Comparison of ENCODE assay signal across 21 mouse cellular contexts in genomic region chr16:18556461-18556860, GRCm38 (mm10). TPM values are rescaled to one million over a fixed set of nuclear protein-coding genes. Genes with fewer than 3 reads are reported as not detected.
DNase-seq lines count a peak whose midpoint lies in the region; ATAC-seq and TF ChIP-seq lines count a peak whose summit lies in the region.
"Had no signal": no experiment of that assay in that cellular context is flagged by ENCODE, and none has a peak within 500 bp of the region (broad histone marks: within the 10 kb centered on the region; RNA-seq: fewer than 3 reads in every experiment).

No protein-coding gene starts in this region.

- H3K4me3 ChIP-seq in gastrocnemius, adult 2 months = no peak overlapping the region
- H3K4me3 ChIP-seq: embryonic facial prominence, embryonic 15.5 days; erythroblast, embryonic 14.5 days; forebrain, embryonic 15.5 days; heart, embryonic 12.5 days; hindbrain, embryonic 15.5 days had no signal

- DNase-seq in gastrocnemius, adult 2 months = peak; percentile 8
- DNase-seq in gastrocnemius, adult 18-20 months (ENCODE audit: low spot score) = no peak
- peak; percentile 42 to 51 for DNase-seq in thymus, postnatal 10 days (ENCODE audit: low spot score in 2 of 2)
- peak; percentile 72 for DNase-seq in thymus, postnatal 4 days
- no peak for DNase-seq in urinary bladder, postnatal 4 days (ENCODE audit: low spot score in 2 of 2)
- DNase-seq in kidney, postnatal 4 days = no peak
- DNase-seq: adrenal gland, postnatal 14 days; B cell, adult 2 months; cerebellum, adult 18-20 months; cerebellum, adult 9-11 months; cerebellum, postnatal 36 days; gastrocnemius, postnatal 14 days; heart, postnatal 36 days had no signal

- intact Hi-C loops in gastrocnemius, adult 2 months (cut with DNase I) = no loop called here

- no peak for TF ChIP-seq CTCF in gastrocnemius, adult 2 months (IDR thresholded peaks at IDR 0.05)

- no peak overlapping the region for H3K27ac ChIP-seq in gastrocnemius, adult 2 months
- H3K27ac ChIP-seq: embryonic facial prominence, embryonic 15.5 days; forebrain, embryonic 15.5 days; hindbrain, embryonic 15.5 days had no signal

- 0 out of 2 replicates have a peak, but pooled peaks have one; percentile 7 for ATAC-seq in erythroid progenitor cell, adult 5-6 weeks (replicated peaks; ENCODE audit: low FRiP score, poor library complexity, severe bottlenecking)
- ATAC-seq: activated CD4-positive, CD25-positive, alpha-beta regulatory T cell, adult 4 months; CD4-positive, CD25-positive, alpha-beta regulatory T cell, adult 4 months; forebrain, embryonic 15.5 days had no signal

RNA-seq across cellular contexts. Expression of gene Tbx1, which starts 34.0 kb away (rescaled TPM):
- 1 to 10 TPM; 1.2 to 4.7 TPM for total RNA-seq in gastrocnemius, adult 2 months (2021)
- 10 to 100 TPM in 1 of 2 experiments, 1 to 10 TPM in 1; 9.3 to 20.9 TPM for total RNA-seq in gastrocnemius, adult 18-20 months (2021)
- total RNA-seq in erythroid progenitor cell, adult 5-6 weeks (2015; ENCODE audit: low replicate concordance) = not detected in 2 replicates
- not detected in 2 replicates for total RNA-seq in erythroid progenitor cell, adult 5-6 weeks (2017; ENCODE audit: low replicate concordance)
- total RNA-seq: adrenal gland, postnatal 14 days had no signal

RNA-seq across cellular contexts. Expression of gene Rtl10, which starts 57.8 kb away (rescaled TPM):
- total RNA-seq in gastrocnemius, adult 2 months (2021) = 1 to 10 TPM; 3.2 to 4.1 TPM
- 1 to 10 TPM; 3.0 to 3.2 TPM for total RNA-seq in gastrocnemius, adult 18-20 months (2021)
- 2.9 and 5.0 TPM in 2 replicates for total RNA-seq in erythroid progenitor cell, adult 5-6 weeks (2015; ENCODE audit: low replicate concordance)
- 1.0 and 3.0 TPM in 2 replicates for total RNA-seq in erythroid progenitor cell, adult 5-6 weeks (2017; ENCODE audit: low replicate concordance)

RNA-seq across cellular contexts. Expression of gene Gnb1l, which starts 57.9 kb away (rescaled TPM):
- total RNA-seq in gastrocnemius, adult 2 months (2021) = 1 to 10 TPM; 4.0 to 4.4 TPM
- 1 to 10 TPM; 3.2 to 5.0 TPM for total RNA-seq in gastrocnemius, adult 18-20 months (2021)
- total RNA-seq in erythroid progenitor cell, adult 5-6 weeks (2015; ENCODE audit: low replicate concordance) = 17.2 and 18.7 TPM in 2 replicates
- total RNA-seq in erythroid progenitor cell, adult 5-6 weeks (2017; ENCODE audit: low replicate concordance) = 1.2 TPM in 1 of 2 replicates, not detected in the other

Comparison
In these comparisons a context has a peak if more than half of its experiments do, and no peak if none do; other contexts are left out.
1. DNase-seq: peak in gastrocnemius, adult 2 months (single experiment), thymus, postnatal 10 days (2 of 2) and thymus, postnatal 4 days (single experiment); none in gastrocnemius, adult 18-20 months (single experiment), urinary bladder, postnatal 4 days (0 of 2) and kidney, postnatal 4 days (0 of 2).